Mouse (Mus musculus): ENCODE results near the gene Paxbp1.

Paxbp1 gene

GRCm38 (mm10) chr16:90997822-90998221 lies 46.5 kb downstream of the Paxbp1 start:
- peak in 1 of 2 experiments; percentile 32 for DNase-seq (ENCODE audit: low spot score in 2 of 2)

DNA sequence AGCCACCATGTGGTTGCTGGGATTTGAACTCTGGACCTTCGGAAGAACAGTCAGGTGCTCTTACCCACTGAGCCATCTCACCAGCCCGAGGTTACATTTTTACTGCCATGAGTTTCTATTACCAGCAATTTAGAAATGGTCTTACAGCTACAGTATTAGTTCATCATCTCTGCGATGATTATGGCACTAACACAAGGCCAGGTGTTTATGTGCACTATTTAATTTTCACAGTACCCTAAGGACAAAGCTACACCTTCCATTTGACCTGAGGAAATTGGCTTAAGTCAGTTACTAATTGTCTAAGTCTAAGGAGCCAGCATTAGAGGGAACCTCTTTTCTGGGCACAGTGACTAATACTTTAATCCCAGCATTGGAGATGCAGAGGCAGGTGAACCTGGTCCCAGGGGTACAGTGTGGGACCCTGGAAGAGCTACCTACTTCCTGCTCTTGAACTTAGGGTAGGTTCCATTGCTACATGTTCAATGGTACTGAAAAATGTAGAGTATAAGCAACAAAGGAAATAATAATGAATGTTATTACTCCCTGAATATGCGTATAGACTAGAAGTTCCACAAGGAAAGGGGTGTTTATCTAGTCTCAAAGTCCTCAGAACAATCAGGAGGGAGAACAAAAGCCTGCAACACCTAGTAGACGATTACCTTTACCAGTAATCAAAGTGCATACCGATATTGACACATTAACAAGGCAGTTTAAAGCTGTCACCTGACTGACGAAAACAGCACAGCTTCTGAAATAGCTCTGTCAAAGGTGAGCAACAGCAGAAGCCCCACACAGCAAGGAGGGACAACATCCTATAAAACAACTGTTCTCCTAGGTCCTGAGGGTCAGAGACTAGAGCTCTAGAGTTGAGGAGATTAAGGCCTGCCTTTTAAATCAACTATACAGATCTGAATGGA lies 47.8 kb downstream of the Paxbp1 start:
- DNase-seq (ENCODE audit: low spot score in 2 of 2): no peak

- DNase-seq (ENCODE audit: low spot score in 2 of 2): no peak
Measured at GRCm38 (mm10) chr16:90995498-90995897, 48.8 kb downstream of the Paxbp1 start.

DNA sequence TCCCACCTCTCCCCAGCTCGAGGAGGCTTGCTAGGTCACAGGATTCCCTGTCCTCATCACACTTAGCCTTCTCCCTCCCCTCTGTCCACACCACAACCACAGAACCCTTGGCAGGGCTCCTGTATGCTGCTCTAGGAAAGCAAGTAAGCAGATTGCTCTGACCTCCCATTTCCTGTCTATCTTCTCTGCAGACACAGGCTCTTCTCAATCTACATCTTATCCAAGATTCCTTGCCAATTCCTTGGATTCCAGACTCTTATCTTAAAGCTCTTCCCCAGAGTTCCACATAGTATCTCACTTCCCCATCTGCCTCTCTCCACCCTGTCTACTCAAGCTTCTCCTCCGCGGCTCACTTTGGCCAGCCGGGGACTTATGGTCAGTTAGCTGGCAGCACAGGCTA lies 49.3 kb downstream of the Paxbp1 start:
- DNase-seq (ENCODE audit: low spot score in 2 of 2): no peak

- no peak for DNase-seq (ENCODE audit: low spot score in 2 of 2)
Measured at GRCm38 (mm10) chr16:90989162-90989561, 55.2 kb downstream of the Paxbp1 start.

GRCm38 (mm10) chr16:90988665-90989064 lies 55.7 kb downstream of the Paxbp1 start:
- DNase-seq (ENCODE audit: low spot score in 2 of 2): no peak

DNA sequence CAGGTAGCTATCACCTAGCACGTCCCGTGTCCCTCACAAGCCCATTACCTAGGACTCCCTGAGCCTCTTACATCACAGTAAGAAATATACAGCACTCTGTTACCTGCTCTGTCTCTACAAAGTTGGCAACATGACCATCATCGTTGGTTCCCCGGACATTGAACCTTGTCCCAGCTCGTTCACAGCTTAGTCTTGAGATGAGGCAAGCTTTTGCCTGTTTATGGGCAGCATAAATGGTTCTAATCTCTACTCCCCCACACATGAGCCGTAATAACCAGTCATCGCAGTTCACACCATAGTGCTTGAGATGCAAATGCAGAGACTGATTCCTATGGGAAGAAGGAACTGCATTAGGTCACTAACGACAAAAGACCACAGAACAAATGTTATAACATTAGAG lies 56.3 kb downstream of the Paxbp1 start:
- DNase-seq (ENCODE audit: low spot score in 2 of 2): no peak

GRCm38 (mm10) chr16:90971004-90971403 lies 73.3 kb downstream of the Paxbp1 start:
- DNase-seq (ENCODE audit: low spot score in 2 of 2): no peak

DNA sequence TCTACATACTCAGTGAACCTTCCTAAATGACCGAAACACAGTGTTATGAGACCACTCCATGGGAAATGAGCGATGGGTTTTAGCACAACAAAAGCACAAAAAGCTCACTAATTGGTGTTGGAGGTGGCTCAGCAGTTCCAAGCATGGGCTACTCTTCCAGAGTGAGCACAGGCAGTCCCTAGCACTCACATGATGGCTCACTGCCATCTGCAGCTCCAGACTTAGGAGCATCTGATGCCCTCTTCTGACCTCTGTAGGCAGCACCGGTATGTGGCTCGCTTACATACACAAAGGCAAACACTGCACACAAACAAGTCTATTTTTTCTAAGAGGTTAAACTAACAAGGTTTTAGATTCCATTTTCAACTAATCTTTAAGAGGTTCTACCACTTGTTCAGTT lies 78.1 kb downstream of the Paxbp1 start:
- DNase-seq (ENCODE audit: low spot score in 2 of 2): no peak

DNA sequence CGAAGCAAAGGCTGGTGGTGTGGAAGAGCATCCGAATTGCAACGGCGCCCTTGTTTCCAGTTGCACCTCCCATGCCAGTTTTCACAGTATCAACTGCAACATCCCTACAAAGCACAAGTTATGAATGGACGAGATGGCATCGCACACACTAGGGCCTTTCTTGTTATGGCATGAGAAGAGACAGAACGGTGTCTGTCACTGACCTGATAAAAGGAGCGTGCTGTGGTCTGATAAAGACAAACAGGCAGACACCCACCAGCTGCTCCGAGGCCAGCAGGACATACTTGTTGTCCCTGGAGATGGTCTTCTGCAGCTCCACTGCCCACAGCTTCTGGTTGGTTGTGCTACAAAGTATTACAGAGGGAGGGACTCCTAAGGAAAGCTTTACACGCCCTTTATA lies 80.0 kb downstream of the Paxbp1 start:
- DNase-seq (ENCODE audit: low spot score in 2 of 2): no peak
